Mouse (Mus musculus) cortical plate, adult 2 months (tissue): ENCODE results near the gene Rnf128.

Source experiments
- CTCF ChIP-seq: fragments of 200-500 bp; IDR thresholded peaks from 2 replicates; pipeline ENCODE4 v1.5.1; 2011; ENCODE audit warnings: mild to moderate bottlenecking, control low read depth, low read length; ENCODE audit not compliant: insufficient read depth; ENCODE audit errors: extremely low read depth
- POLR2A ChIP-seq: fragments of 200-500 bp; IDR thresholded peaks from 2 replicates; pipeline ENCODE4 v1.6.1; 2011; ENCODE audit warnings: mild to moderate bottlenecking, low read length, control low read depth; ENCODE audit not compliant: insufficient read depth; ENCODE audit errors: extremely low read depth

DNA sequence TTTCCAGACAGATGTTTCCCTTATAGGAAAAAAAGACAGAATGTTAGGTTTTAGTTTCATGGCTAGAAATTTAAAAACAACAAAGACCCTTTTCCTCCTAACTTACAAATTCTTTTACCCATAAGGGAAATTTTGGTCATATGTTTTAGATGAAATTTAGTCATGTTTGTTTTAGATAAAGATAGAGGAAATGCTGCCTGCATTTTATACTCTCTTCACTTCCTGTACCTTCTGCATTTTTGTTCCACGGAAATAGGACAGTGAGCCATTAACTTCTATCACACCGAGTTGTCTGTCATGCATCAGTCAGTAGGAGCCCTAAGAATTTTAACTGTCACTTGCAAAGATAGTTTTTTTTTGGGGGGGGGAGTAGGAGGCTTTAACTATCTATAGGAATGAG is 76.6 kb downstream of the Rnf128 start:
- no peak for TF ChIP-seq POLR2A
- no peak for TF ChIP-seq CTCF
